Mouse (Mus musculus): ENCODE data around the gene Pklr. TPM values are rescaled to one million over a fixed set of nuclear protein-coding genes. Genes with fewer than 3 reads are reported as not detected.
A peak's percentile ranks its signal among the peaks of the same experiment; 100 is the strongest.

Pklr gene
- total RNA-seq (2014; fragmentation: Nextera tagmentation) = 36.9 and 51.2 TPM in 2 replicates
- total RNA-seq (2017) = 22.9 and 31.8 TPM in 2 replicates
- polyA plus RNA-seq (2012) = 37.7 and 80.3 TPM in 2 replicates

DNA sequence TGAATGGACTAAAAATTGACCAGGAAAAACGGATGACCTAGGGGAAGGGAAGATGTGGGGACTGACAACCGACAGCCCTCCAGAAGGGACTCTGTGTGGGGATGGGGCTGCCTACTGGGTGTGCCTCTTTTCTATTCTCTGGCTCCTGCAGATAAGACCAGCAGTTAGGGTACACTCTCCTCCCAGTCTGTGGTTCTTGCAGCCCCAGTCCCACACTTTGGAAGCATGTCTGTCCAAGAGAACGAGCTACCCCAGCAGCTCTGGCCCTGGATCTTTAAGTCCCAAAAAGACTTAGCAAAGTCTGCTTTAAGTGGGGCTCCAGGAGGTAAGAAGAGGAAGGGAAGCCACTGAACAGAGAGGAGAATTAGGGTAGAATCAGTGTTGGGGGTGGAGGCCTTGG lies at the start of gene Pklr:
TSS of gene Pklr (plus strand) at position 185 of the 400 bp plus-strand sequence.
- ATAC-seq (ENCODE audit: extremely low read depth, insufficient number of reproducible peaks, low FRiP score, poor library complexity, severe bottlenecking) (0 out of 2 replicates have a peak, but pooled peaks have one; percentile 30), DNase-seq (ENCODE audit: low spot score) (peak; percentile 58)
- peaks cover 33% of the 10 kb centered on the region for H3K36me3 ChIP-seq (replicated peaks)
- peak within 1 kb of the TSS; percentile 81 for H3K4me3 ChIP-seq (ENCODE audit: low read depth, low read length)
- no peaks in the 10 kb centered on the region for H3K27me3 ChIP-seq (ENCODE audit: insufficient read depth, low read length)
- H3K9me3 ChIP-seq (replicated peaks) = no peaks in the 10 kb centered on the region
- TF ChIP-seq POLR2AphosphoS5 (IDR thresholded peaks at IDR 0.05; ENCODE audit: insufficient replicate concordance, low read depth, low read length) = no peak
- peak; percentile 61 for TF ChIP-seq TAL1 (conservative IDR thresholded peaks at IDR 0.05; ENCODE audit: low read depth, low read length)
- no peak for TF ChIP-seq GATA1 (IDR thresholded peaks at IDR 0.05; ENCODE audit: borderline replicate concordance, low read length)
- TF ChIP-seq CTCF (IDR thresholded peaks at IDR 0.05; ENCODE audit: low read depth, low read length) = no peak
- no peak for TF ChIP-seq GATA2 (IDR thresholded peaks at IDR 0.05; ENCODE audit: borderline replicate concordance, low read depth, low read length)
- peaks cover 90% of the 10 kb centered on the region for H3K4me1 ChIP-seq (ENCODE audit: insufficient read depth, low read depth, low read length)

DNA sequence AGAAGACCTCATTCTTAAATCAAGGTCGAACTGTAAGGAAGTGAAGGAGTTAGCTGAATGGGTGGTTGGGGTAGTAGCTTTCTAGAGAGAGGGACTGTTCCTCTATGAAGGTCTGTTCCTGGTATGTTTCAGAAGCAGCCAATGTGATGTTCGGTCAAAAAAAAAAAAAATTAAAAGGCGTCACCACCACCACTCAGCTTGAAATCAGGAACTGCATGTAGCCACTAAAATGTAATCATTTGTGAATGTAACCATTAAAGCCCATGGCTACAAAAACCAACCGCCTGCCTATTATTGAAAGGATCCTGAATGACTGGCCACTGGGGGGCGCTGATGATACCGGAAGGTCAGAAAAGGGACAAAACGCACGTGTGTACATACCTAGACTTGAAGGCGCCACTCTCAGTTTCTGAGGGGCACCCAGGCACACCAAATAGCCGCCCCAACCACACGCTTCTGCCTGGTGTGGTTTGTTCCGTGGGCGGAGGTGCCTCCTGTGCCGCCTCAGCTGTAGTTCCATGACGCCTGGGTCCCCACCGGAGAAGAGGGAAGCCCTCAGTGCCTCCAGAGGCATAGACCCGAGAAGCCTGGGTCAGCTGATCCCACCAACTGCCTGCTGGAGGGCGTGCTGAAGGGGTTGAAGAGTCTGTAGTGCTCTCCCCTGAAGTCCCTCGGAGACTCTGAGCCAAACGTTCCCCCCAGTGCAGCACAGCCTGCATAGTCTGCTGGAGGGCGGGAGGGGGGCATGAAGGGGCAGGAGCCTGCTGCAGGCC lies 48.4 kb upstream of the Pklr start:
- peaks cover 69% of the 10 kb centered on the region for H3K4me1 ChIP-seq (ENCODE audit: insufficient read depth, low read depth, low read length)
- ATAC-seq (ENCODE audit: extremely low read depth, insufficient number of reproducible peaks, low FRiP score, poor library complexity, severe bottlenecking) (no peak), DNase-seq (ENCODE audit: low spot score) (peak; percentile 51)
- H3K36me3 ChIP-seq (replicated peaks) = peaks cover 47% of the 10 kb centered on the region
- TF ChIP-seq TAL1 (conservative IDR thresholded peaks at IDR 0.05; ENCODE audit: low read depth, low read length) (no peak), POLR2AphosphoS5 (IDR thresholded peaks at IDR 0.05; ENCODE audit: insufficient replicate concordance, low read depth, low read length) (no peak), CTCF (IDR thresholded peaks at IDR 0.05; ENCODE audit: low read depth, low read length) (no peak; the same call in 1 of the 2 replicates)
- peaks cover 14% of the 10 kb centered on the region for H3K27me3 ChIP-seq (ENCODE audit: insufficient read depth, low read length)
- H3K4me3 ChIP-seq (ENCODE audit: low read depth, low read length) = peak overlapping the region; percentile 60; the same call in 1 of the 2 replicates
- no peaks in the 10 kb centered on the region for H3K9me3 ChIP-seq (replicated peaks)

DNA sequence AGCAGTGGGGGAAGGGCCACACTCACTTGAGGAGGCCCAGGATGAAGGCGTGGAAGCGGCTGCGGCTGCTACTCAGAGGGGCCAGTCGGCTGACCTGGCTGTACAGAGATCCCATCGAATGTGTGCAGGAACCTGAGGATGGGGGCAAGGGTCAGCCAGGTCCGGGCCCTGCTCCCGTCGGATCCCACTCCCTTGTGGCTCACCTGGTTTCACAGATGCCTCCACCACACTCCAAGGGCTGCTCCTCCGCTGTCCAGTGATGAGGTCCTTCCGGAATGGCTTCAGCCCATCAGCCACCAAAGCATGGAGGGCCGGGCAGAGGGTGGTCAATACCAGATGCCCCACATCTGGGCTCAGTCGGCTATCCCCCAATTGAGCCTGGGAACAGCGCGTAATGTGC lies 47.0 kb upstream of the Pklr start:
- Histone ChIP-seq H3K4me3 (ENCODE audit: low read depth, low read length) (peak overlapping the region; percentile 75; the same call in 1 of the 2 replicates), H3K4me1 (ENCODE audit: insufficient read depth, low read depth, low read length) (peaks cover 80% of the 10 kb centered on the region), H3K27me3 (ENCODE audit: insufficient read depth, low read length) (peaks cover 14% of the 10 kb centered on the region), H3K36me3 (replicated peaks) (peaks cover 51% of the 10 kb centered on the region), H3K9me3 (replicated peaks) (no peaks in the 10 kb centered on the region)
- DNase-seq (ENCODE audit: low spot score) = no peak
- no peak for TF ChIP-seq CTCF (IDR thresholded peaks at IDR 0.05; ENCODE audit: low read depth, low read length)
- TF ChIP-seq GATA2 (IDR thresholded peaks at IDR 0.05; ENCODE audit: borderline replicate concordance, low read depth, low read length) = no peak
- TF ChIP-seq POLR2AphosphoS5 (IDR thresholded peaks at IDR 0.05; ENCODE audit: insufficient replicate concordance, low read depth, low read length) = no peak
- no peak for TF ChIP-seq TAL1 (conservative IDR thresholded peaks at IDR 0.05; ENCODE audit: low read depth, low read length)
- TF ChIP-seq GATA1 (IDR thresholded peaks at IDR 0.05; ENCODE audit: borderline replicate concordance, low read length) = no peak
- no peak for ATAC-seq (ENCODE audit: extremely low read depth, insufficient number of reproducible peaks, low FRiP score, poor library complexity, severe bottlenecking)

DNA sequence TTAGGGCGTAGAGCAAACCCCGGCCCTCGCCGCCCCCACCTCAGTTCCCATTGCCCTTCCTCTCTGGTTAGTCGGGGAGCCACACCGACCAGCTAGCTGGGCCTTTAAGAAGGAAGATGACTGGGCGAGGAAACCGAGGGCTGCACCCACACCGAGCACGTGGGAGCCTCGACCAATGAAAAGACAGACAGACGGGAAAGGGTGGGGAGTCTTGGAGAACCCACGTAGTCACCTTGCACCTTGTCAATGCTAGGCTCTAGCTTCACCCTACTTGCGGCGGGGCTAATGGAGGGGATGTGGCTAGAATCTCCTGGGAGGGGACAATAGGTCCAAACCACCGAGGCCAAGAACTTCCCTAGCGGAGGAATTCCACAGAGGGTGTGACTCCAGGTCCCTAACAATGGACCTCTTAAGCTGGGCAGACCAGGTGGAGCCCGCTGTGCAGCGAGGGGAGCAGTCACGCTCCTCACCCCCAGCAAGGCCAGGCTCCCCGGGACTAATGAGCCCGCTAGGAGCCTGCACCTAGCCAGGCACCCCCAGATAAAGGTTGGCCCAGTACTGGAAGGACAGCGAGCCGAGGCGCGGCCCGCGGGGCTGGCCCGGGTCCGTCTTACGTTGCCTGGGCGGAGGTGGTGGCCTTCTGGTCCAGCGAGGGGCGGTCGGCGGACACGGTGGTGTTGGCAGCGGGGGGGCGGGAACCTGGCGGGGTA lies 45.9 kb upstream of the Pklr start:
- TF ChIP-seq CTCF (IDR thresholded peaks at IDR 0.05; ENCODE audit: low read depth, low read length) = no peak
- no peak for TF ChIP-seq GATA2 (IDR thresholded peaks at IDR 0.05; ENCODE audit: borderline replicate concordance, low read depth, low read length)
- no peak for TF ChIP-seq GATA1 (IDR thresholded peaks at IDR 0.05; ENCODE audit: borderline replicate concordance, low read length)
- no peak for TF ChIP-seq POLR2AphosphoS5 (IDR thresholded peaks at IDR 0.05; ENCODE audit: insufficient replicate concordance, low read depth, low read length)
- no peak for TF ChIP-seq TAL1 (conservative IDR thresholded peaks at IDR 0.05; ENCODE audit: low read depth, low read length)
- no peaks in the 10 kb centered on the region for H3K9me3 ChIP-seq (replicated peaks)
- peaks cover 83% of the 10 kb centered on the region for H3K4me1 ChIP-seq (ENCODE audit: insufficient read depth, low read depth, low read length)
- peaks cover 51% of the 10 kb centered on the region for H3K36me3 ChIP-seq (replicated peaks)
- peak; percentile 98 for DNase-seq (ENCODE audit: low spot score)
- peaks cover 14% of the 10 kb centered on the region for H3K27me3 ChIP-seq (ENCODE audit: insufficient read depth, low read length)
- ATAC-seq (ENCODE audit: extremely low read depth, insufficient number of reproducible peaks, low FRiP score, poor library complexity, severe bottlenecking) = peak; percentile 92
- peak overlapping the region; percentile 75 for H3K4me3 ChIP-seq (ENCODE audit: low read depth, low read length)

DNA sequence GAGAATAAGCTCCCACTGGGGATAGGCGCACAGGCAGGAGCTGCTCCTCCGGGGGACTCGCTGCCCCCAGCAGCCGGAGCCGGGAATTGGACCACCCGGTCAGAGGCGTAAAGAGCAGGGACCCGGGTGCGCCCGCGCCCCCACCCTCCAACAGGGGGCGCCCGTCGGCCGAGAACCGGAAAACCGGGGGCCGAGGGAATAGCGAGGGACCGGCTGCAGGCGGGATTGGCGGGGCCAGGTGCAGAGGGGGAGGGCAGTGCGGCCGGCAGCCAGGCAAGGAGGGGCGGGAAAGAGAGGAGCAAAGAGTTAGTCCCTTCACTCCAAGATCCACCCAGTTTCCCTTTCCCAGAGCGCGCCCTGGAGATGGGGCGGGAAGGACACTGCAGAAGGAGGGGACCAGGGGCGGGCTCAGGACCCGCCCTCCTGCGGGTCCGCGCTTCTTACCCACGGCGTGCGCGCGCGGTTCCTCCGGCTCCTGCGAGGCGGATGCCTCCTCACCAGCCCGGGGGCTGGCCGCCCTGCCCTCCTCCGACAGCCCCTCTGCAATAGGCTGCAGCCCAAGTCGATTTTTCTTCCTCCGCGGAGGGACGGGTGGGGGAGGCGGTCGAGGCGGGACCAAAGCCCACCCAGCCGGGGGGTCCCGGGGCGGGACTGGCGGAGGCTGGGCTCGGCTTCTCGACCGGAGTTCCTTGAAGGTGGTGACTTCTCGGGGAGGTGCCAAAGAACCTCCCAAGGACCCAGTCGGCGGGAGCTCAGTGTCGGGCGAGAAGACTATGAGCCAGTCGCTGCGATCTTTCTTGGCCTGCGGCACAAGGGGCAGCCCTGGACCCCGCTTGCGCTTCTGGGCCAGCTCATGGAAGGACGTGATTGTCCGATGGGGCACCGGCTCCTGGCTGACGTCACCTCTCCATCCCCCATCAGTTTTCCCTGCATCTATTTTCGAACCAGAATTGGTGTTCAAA lies 45.0 kb upstream of the Pklr start:
- Histone ChIP-seq H3K36me3 (replicated peaks) (peaks cover 56% of the 10 kb centered on the region), H3K27me3 (ENCODE audit: insufficient read depth, low read length) (peaks cover 14% of the 10 kb centered on the region), H3K9me3 (replicated peaks) (no peaks in the 10 kb centered on the region), H3K4me1 (ENCODE audit: insufficient read depth, low read depth, low read length) (peaks cover 92% of the 10 kb centered on the region), H3K4me3 (ENCODE audit: low read depth, low read length) (peak overlapping the region; percentile 75)
- ATAC-seq (ENCODE audit: extremely low read depth, insufficient number of reproducible peaks, low FRiP score, poor library complexity, severe bottlenecking) = no peak
- DNase-seq (ENCODE audit: low spot score) = peak; percentile 77
- TF ChIP-seq CTCF (IDR thresholded peaks at IDR 0.05; ENCODE audit: low read depth, low read length) (peak; percentile 56), POLR2AphosphoS5 (IDR thresholded peaks at IDR 0.05; ENCODE audit: insufficient replicate concordance, low read depth, low read length) (no peak)
